Mouse (Mus musculus): Measurements from ENCODE around the gene Sqor. TPM values are rescaled to one million over a fixed set of nuclear protein-coding genes. Genes with fewer than 3 reads are reported as not detected.

Gene Sqor
- polyA plus RNA-seq (2012; rRNA removed): 2.3 TPM in 2 replicates

GRCm38 (mm10) chr2:122765071-122765793, at the start of gene Sqor:
Gene Sqor (plus strand): TSS chr2:122765237.

DNA sequence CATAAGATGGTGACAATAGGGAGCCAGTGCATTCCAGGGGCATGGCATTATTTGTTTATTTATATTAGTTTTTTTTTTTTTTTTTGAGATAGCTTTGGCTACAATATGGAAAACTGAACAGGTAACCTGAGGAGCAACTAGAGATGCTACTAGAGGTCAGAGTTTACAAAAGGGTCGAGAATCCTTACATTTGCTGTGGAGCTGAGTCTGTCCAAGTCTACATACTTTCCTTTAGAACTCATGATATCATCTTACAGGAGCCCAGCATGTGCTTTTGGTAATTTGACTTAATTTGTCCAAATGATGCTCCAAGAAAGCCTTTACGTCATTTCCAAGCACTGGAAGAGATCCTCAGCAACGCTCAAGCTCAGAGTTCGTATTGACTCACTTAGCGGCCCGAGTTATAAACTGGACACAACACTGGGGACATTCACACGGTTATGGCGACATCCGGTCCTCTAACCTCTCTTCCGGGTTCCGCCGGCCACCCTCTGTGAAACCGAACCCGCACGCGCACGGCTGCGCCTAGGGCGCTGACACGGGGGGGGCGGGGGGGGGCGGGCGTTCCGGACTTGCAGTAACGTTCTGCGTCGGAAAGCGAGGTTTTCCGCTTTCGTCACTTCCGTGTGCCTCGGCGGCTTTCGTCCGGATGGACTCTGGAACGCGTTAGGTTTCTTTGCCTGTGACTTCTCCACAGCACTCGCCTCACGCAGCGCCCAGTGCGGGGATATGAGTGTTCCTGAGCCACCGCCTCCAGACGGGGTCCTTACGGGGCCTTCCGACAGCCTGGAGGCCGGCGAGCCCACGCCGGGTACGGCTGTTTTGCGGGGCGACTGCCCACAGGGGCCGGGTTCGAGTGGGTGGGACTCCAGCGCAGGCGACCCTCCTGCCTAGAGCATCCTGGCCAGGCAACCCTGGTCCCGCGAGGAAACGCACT, 26.9 kb upstream of the Sqor start, which contains the start of gene Bloc1s6:
TSS of gene Bloc1s6 (plus strand) at position 610 of the 937 bp plus-strand sequence.

Other genes with a start within 250 kb of the Sqor start
- 42.5 and 45.0 TPM in 2 replicates for gene Gatm, start 153.9 kb upstream of the Sqor start, polyA plus RNA-seq (2012; rRNA removed)
- 0.27 and 0.31 TPM in 2 replicates for gene AA467197, start 128.3 kb upstream of the Sqor start, polyA plus RNA-seq (2012; rRNA removed)
- 16.2 and 17.2 TPM in 2 replicates for gene Slc30a4, start 62.6 kb upstream of the Sqor start, polyA plus RNA-seq (2012; rRNA removed)
- gene Bloc1s6, start 26.7 kb upstream of the Sqor start, polyA plus RNA-seq (2012; rRNA removed): 66.7 and 67.8 TPM in 2 replicates

All from central nervous system, embryonic 18 days (tissue).